Mouse (Mus musculus): ENCODE data around the gene Fut11. TPM values are rescaled to one million over a fixed set of nuclear protein-coding genes. Genes with fewer than 3 reads are reported as not detected.

Gene Fut11
- total RNA-seq (2023): 5.3 TPM

GRCm38 (mm10) chr14:20694884-20695760 lies at the start of gene Fut11:
TSS of gene Fut11 (plus strand) at chr14:20694968.

GRCm38 (mm10) chr14:20656361-20656760 lies 38.4 kb upstream of the Fut11 start, which contains the start of gene Myoz1:
TSS of gene Myoz1 (minus strand) at chr14:20656540.

GRCm38 (mm10) chr14:20668154-20668810 lies 26.5 kb upstream of the Fut11 start, which contains the start of gene Synpo2l:
TSS of gene Synpo2l (minus strand) at chr14:20668354.

GRCm38 (mm10) chr14:20674064-20674833 lies 20.5 kb upstream of the Fut11 start, which contains the start of gene Sec24c:
TSS of gene Sec24c (plus strand) at chr14:20674308.

GRCm38 (mm10) chr14:20702741-20703381 lies 8.1 kb downstream of the Fut11 start, which contains the start of gene Chchd1:
TSS of gene Chchd1 (plus strand) at chr14:20703006.

GRCm38 (mm10) chr14:20707201-20708190 lies 12.7 kb downstream of the Fut11 start, which contains the start of gene Zswim8:
TSS of gene Zswim8 (plus strand) at chr14:20707552.

GRCm38 (mm10) chr14:20733952-20734774 lies 39.4 kb downstream of the Fut11 start, which contains the start of gene Ndst2:
TSS of gene Ndst2 (minus strand) at chr14:20734562.

Other genes with a start within 250 kb of the Fut11 start
- not detected for gene Cfap70, start 242.7 kb upstream of the Fut11 start, total RNA-seq (2023)
- gene Anxa7, start 214.8 kb upstream of the Fut11 start, total RNA-seq (2023): 33.3 TPM
- 9.3 TPM for gene Mss51, start 198.1 kb upstream of the Fut11 start, total RNA-seq (2023)
- gene Ppp3cb, start 148.4 kb upstream of the Fut11 start, total RNA-seq (2023): 92.8 TPM
- gene Usp54, start 53.9 kb upstream of the Fut11 start, total RNA-seq (2023): 6.4 TPM
- gene Myoz1, start 38.4 kb upstream of the Fut11 start, total RNA-seq (2023): not detected
- gene Synpo2l, start 26.6 kb upstream of the Fut11 start, total RNA-seq (2023): not detected
- gene Sec24c, start 20.7 kb upstream of the Fut11 start, total RNA-seq (2023): 249 TPM
- 36.5 TPM for gene Chchd1, start 8.0 kb downstream of the Fut11 start, total RNA-seq (2023)
- gene Zswim8, start 12.6 kb downstream of the Fut11 start, total RNA-seq (2023): 151 TPM
- 50.9 TPM for gene Ndst2, start 39.6 kb downstream of the Fut11 start, total RNA-seq (2023)
- 51.7 TPM for gene Camk2g, start 99.1 kb downstream of the Fut11 start, total RNA-seq (2023)
- gene Plau, start 141.7 kb downstream of the Fut11 start, total RNA-seq (2023): 0.44 TPM
- gene Vcl, start 234.4 kb downstream of the Fut11 start, total RNA-seq (2023): 4.8 TPM